Mouse (Mus musculus): ENCODE measurements around the gene Rrad. TPM values are rescaled to one million over a fixed set of nuclear protein-coding genes. Genes with fewer than 3 reads are reported as not detected.

Gene Rrad
- polyA plus RNA-seq, 1 experiment from 2014 or later: 3.1 TPM

DNA sequence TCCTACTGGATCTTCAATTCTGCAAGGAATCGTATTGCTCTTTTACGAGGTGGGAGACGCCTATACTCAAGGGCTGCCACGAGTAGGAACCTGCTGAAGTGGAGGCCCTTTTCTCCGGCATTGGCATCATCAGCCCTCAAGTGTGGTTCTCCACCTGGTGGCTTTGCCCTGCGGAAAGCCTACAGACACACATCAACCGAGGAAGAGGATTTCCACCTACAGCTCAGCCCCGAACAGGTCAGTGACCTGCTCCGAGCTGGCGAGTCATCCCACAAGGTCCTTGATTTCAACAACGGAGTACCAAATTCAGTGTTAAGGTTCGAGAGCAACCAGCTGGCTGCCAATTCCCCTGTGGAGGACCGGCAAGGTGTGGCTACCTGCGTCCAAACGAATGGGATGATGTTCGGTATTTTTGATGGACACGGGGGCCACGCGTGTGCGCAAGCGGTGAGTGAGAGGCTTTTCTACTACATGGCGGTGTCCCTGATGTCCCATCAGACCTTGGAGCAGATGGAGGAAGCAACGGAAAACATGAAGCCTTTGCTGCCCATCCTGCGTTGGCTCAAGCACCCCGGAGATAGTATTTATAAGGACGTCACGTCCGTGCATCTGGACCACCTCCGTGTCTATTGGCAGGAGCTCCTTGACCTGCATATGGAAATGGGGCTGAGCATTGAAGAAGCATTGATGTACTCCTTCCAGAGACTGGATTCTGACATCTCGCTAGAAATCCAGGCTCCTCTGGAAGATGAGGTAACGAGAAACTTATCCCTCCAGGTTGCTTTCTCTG is 37.4 kb downstream of the Rrad start:
- Histone ChIP-seq H3K27ac (ENCODE audit: low read depth, low read length) (no peak overlapping the region), H3K4me1 (ENCODE audit: control insufficient read depth, insufficient read depth, low read length) (peaks cover 3% of the 10 kb centered on the region; the same call in 1 of the 2 replicates), H3K9ac (ENCODE audit: low read length) (no peak overlapping the region), H3K4me2 (no peak overlapping the region), H3K9me3 (ENCODE audit: control insufficient read depth, low read length) (no peaks in the 10 kb centered on the region), H3K27me3 (ENCODE audit: control insufficient read depth, insufficient read depth, low read length) (no peaks in the 10 kb centered on the region), H3K36me3 (ENCODE audit: control insufficient read depth, insufficient read depth, low read length) (peaks cover 12% of the 10 kb centered on the region), H3K4me3 (ENCODE audit: low read depth, low read length) (no peak overlapping the region)
- WGBS: 95% methylated on average over 31 of the region's 31 CpGs
- ATAC-seq (ENCODE audit: low FRiP score) (no peak), DNase-seq (ENCODE audit: low spot score, missing footprints) (peak; percentile 69)

- Histone ChIP-seq H3K27ac (ENCODE audit: low read depth, low read length) (no peak overlapping the region), H3K9ac (ENCODE audit: low read length) (no peak overlapping the region), H3K4me2 (no peak overlapping the region), H3K9me3 (ENCODE audit: control insufficient read depth, low read length) (no peaks in the 10 kb centered on the region), H3K4me1 (ENCODE audit: control insufficient read depth, insufficient read depth, low read length) (peaks cover 3% of the 10 kb centered on the region; the same call in 1 of the 2 replicates), H3K4me3 (ENCODE audit: low read depth, low read length) (no peak overlapping the region; the same call in 1 of the 2 replicates), H3K36me3 (ENCODE audit: control insufficient read depth, insufficient read depth, low read length) (peaks cover 12% of the 10 kb centered on the region), H3K27me3 (ENCODE audit: control insufficient read depth, insufficient read depth, low read length) (no peaks in the 10 kb centered on the region)
- DNase-seq (ENCODE audit: low spot score, missing footprints): peak; percentile 75
- 69% methylated on average over 6 of the region's 6 CpGs for WGBS
- ATAC-seq (ENCODE audit: low FRiP score): no peak
These were observed 38.6 kb downstream of the Rrad start for GRCm38 (mm10) chr8:104592566-104592965.

DNA sequence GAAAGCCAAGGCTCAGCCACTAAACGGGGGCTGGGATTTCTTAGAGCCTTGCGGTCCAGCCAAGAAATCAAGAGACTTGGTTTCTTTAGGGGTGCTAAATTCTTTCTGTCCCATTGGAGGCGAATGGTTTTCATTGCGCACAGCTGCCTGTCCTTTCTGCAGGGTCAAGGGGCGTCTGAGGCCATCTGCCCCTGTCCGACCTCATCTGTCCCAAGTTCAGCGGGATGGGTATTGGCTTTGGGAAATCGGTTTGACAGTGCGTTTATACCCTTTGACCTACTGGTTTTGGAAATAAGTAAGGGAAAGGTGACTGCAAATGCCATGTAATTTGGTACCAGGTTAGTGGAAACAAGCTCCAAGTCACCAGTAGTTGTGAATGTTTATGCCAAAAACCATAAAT is 39.3 kb downstream of the Rrad start:
- 2% methylated on average over 9 of the region's 9 CpGs for WGBS
- Histone ChIP-seq H3K36me3 (ENCODE audit: control insufficient read depth, insufficient read depth, low read length) (peaks cover 12% of the 10 kb centered on the region), H3K9me3 (ENCODE audit: control insufficient read depth, low read length) (no peaks in the 10 kb centered on the region), H3K27me3 (ENCODE audit: control insufficient read depth, insufficient read depth, low read length) (no peaks in the 10 kb centered on the region), H3K4me2 (peak overlapping the region; percentile 82), H3K4me3 (ENCODE audit: low read depth, low read length) (peak overlapping the region; percentile 67), H3K27ac (ENCODE audit: low read depth, low read length) (peak overlapping the region; percentile 71), H3K9ac (ENCODE audit: low read length) (peak overlapping the region; percentile 81), H3K4me1 (ENCODE audit: control insufficient read depth, insufficient read depth, low read length) (peaks cover 3% of the 10 kb centered on the region; the same call in 1 of the 2 replicates)
- DNase-seq (ENCODE audit: low spot score, missing footprints) (no peak), ATAC-seq (ENCODE audit: low FRiP score) (peak; percentile 31)

GRCm38 (mm10) chr8:104591133-104591834 is 39.8 kb downstream of the Rrad start, which contains the start of gene Pdp2:
TSS of gene Pdp2 (plus strand) at chr8:104591451.
- Histone ChIP-seq H3K4me1 (ENCODE audit: control insufficient read depth, insufficient read depth, low read length) (peaks cover 3% of the 10 kb centered on the region; the same call in 1 of the 2 replicates), H3K9me3 (ENCODE audit: control insufficient read depth, low read length) (no peaks in the 10 kb centered on the region), H3K9ac (ENCODE audit: low read length) (peak within 1 kb of the TSS; percentile 81), H3K27me3 (ENCODE audit: control insufficient read depth, insufficient read depth, low read length) (no peaks in the 10 kb centered on the region), H3K36me3 (ENCODE audit: control insufficient read depth, insufficient read depth, low read length) (peaks cover 12% of the 10 kb centered on the region; the same call in 1 of the 2 replicates), H3K4me3 (ENCODE audit: low read depth, low read length) (peak within 1 kb of the TSS; percentile 67), H3K4me2 (peak within 1 kb of the TSS; percentile 82), H3K27ac (ENCODE audit: low read depth, low read length) (peak within 1 kb of the TSS; percentile 71)
- peak; percentile 98 for ATAC-seq (ENCODE audit: low FRiP score)
- peak; percentile 98 for DNase-seq (ENCODE audit: low spot score, missing footprints)
- 1% methylated on average over 43 of the region's 44 CpGs for WGBS

DNA sequence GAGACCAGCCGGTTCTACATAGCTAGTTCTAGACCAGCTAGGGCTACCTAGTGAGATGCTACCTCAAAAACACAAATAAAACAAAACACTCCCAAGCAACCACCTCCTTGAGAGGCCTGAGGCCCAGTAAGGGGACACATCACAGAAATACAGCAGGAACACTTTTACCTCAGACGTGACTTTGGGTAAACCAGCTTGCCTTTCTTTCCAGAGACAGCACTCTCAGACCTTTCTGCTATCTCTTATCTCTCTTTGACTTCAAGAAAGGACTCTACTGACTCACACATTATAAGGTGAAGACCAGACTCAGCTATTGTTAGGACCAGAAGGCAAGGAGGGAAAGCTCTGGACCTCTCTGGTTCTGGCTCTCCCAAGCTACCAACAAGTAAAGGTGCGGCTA is 40.8 kb downstream of the Rrad start:
- 98% methylated on average over 3 of the region's 3 CpGs for WGBS
- Histone ChIP-seq H3K4me2 (no peak overlapping the region), H3K27me3 (ENCODE audit: control insufficient read depth, insufficient read depth, low read length) (no peaks in the 10 kb centered on the region), H3K9me3 (ENCODE audit: control insufficient read depth, low read length) (no peaks in the 10 kb centered on the region), H3K4me3 (ENCODE audit: low read depth, low read length) (no peak overlapping the region), H3K9ac (ENCODE audit: low read length) (no peak overlapping the region), H3K36me3 (ENCODE audit: control insufficient read depth, insufficient read depth, low read length) (peaks cover 12% of the 10 kb centered on the region; the same call in 1 of the 2 replicates), H3K4me1 (ENCODE audit: control insufficient read depth, insufficient read depth, low read length) (peaks cover 3% of the 10 kb centered on the region; the same call in 1 of the 2 replicates), H3K27ac (ENCODE audit: low read depth, low read length) (no peak overlapping the region)
- no peak for ATAC-seq (ENCODE audit: low FRiP score)
- no peak for DNase-seq (ENCODE audit: low spot score, missing footprints)

- DNase-seq (ENCODE audit: low spot score, missing footprints): no peak
- Histone ChIP-seq H3K9me3 (ENCODE audit: control insufficient read depth, low read length) (peaks cover 3% of the 10 kb centered on the region; the same call in 1 of the 2 replicates), H3K4me1 (ENCODE audit: control insufficient read depth, insufficient read depth, low read length) (no peaks in the 10 kb centered on the region), H3K9ac (ENCODE audit: low read length) (no peak overlapping the region), H3K27me3 (ENCODE audit: control insufficient read depth, insufficient read depth, low read length) (no peaks in the 10 kb centered on the region), H3K27ac (ENCODE audit: low read depth, low read length) (no peak overlapping the region), H3K4me3 (ENCODE audit: low read depth, low read length) (no peak overlapping the region), H3K4me2 (no peak overlapping the region), H3K36me3 (ENCODE audit: control insufficient read depth, insufficient read depth, low read length) (no peaks in the 10 kb centered on the region)
- 55% methylated on average over 1 of the region's 1 CpGs for WGBS
- no peak for ATAC-seq (ENCODE audit: low FRiP score)
These were observed 46.6 kb downstream of the Rrad start for GRCm38 (mm10) chr8:104584522-104584921.

Other genes with a start within 250 kb of the Rrad start
- gene Cmtm4, start 235.5 kb downstream of the Rrad start, polyA plus RNA-seq (2014; fragmentation: Nextera tagmentation; extraction: Ambion mirVana): 2.2 and 2.6 TPM in 2 replicates
- 87.6 and 98.2 TPM in 2 replicates for gene Dync1li2, start 188.3 kb downstream of the Rrad start, polyA plus RNA-seq (2014; fragmentation: Nextera tagmentation; extraction: Ambion mirVana)
- gene Terb1, start 121.4 kb downstream of the Rrad start, polyA plus RNA-seq (2014; fragmentation: Nextera tagmentation; extraction: Ambion mirVana): 0.18 and 0.21 TPM in 2 replicates
- gene Nae1, start 96.7 kb downstream of the Rrad start, polyA plus RNA-seq (2014; fragmentation: Nextera tagmentation; extraction: Ambion mirVana): 138 and 148 TPM in 2 replicates
- gene Car7, start 96.6 kb downstream of the Rrad start, polyA plus RNA-seq (2014; fragmentation: Nextera tagmentation; extraction: Ambion mirVana): 0.82 and 1.5 TPM in 2 replicates
- gene Pdp2, start 39.9 kb downstream of the Rrad start, polyA plus RNA-seq (2014; fragmentation: Nextera tagmentation; extraction: Ambion mirVana): 17.2 and 17.3 TPM in 2 replicates
- not detected in 2 replicates for gene Cdh16, start 6.9 kb downstream of the Rrad start, polyA plus RNA-seq (2014; fragmentation: Nextera tagmentation; extraction: Ambion mirVana)
- gene Ciao2b, start 10.6 kb upstream of the Rrad start, polyA plus RNA-seq (2014; fragmentation: Nextera tagmentation; extraction: Ambion mirVana): 95.2 and 95.7 TPM in 2 replicates
- not detected in 2 replicates for gene Ces2a, start 102.7 kb upstream of the Rrad start, polyA plus RNA-seq (2014; fragmentation: Nextera tagmentation; extraction: Ambion mirVana)
- gene Ces2b, start 200.2 kb upstream of the Rrad start, polyA plus RNA-seq (2014; fragmentation: Nextera tagmentation; extraction: Ambion mirVana): 0.15 and 0.40 TPM in 2 replicates
- not detected in 2 replicates for gene Ces2c, start 215.7 kb upstream of the Rrad start, polyA plus RNA-seq (2014; fragmentation: Nextera tagmentation; extraction: Ambion mirVana)

All from midbrain, embryonic 11.5 days (tissue).